Mouse (Mus musculus) ovary, postnatal 36 days (tissue): Measurements from ENCODE around the gene Kcnk13.

Experiments used
- DNase-seq: peaks from one replicate; pipeline ENCODE4 v3.0.0; 2022; ENCODE audit warnings: low spot score, mixed read lengths

Kcnk13 gene

GRCm38 (mm10) chr12:100090750-100091149 lies 126.5 kb downstream of the Kcnk13 start:
- DNase-seq, result no peak

GRCm38 (mm10) chr12:100093046-100093445 lies 128.7 kb downstream of the Kcnk13 start:
- DNase-seq, result no peak

GRCm38 (mm10) chr12:100099971-100100706 lies 135.8 kb downstream of the Kcnk13 start:
- DNase-seq, result no peak

GRCm38 (mm10) chr12:100100707-100101030 lies 136.4 kb downstream of the Kcnk13 start:
- no peak for DNase-seq

GRCm38 (mm10) chr12:100101651-100102050 lies 137.4 kb downstream of the Kcnk13 start:
- DNase-seq, result no peak

GRCm38 (mm10) chr12:100104530-100104929 lies 140.2 kb downstream of the Kcnk13 start:
- DNase-seq, result no peak

GRCm38 (mm10) chr12:100106275-100106895 lies 142.1 kb downstream of the Kcnk13 start:
- DNase-seq, result peak; percentile 52

- DNase-seq, result no peak
These were observed 143.1 kb downstream of the Kcnk13 start for GRCm38 (mm10) chr12:100107436-100107835.

GRCm38 (mm10) chr12:100109986-100110696 lies 145.8 kb downstream of the Kcnk13 start, which contains the start of gene Psmc1:
TSS of gene Psmc1 (plus strand) at chr12:100110154.
- peak; percentile 73 for DNase-seq
